Mouse (Mus musculus): ENCODE measurements around the gene Qrfpr.

DNA sequence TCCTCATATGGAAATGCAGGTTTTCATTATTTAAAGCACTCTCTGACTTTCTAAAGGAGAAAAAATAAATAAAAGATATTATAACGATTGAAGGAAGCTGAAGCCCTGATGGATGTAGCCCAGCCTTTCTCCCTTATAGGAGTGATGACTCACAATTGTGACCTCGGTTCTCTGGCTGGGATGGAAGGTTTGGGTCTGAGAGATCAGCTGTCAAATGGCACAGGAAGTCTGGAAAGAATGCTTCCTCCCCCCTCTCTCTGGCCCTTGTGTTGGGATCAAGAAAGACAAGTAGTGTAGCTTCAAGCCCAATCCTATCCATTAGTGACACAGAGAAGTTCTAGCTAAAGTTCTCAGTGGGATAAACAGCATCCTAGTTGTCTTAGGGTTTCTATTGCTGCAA is 7.8 kb upstream of the Qrfpr start:
- no peak for TF ChIP-seq POLR2A (IDR thresholded peaks at IDR 0.05; ENCODE audit: low read depth, low read length)
- TF ChIP-seq CTCF (conservative IDR thresholded peaks at IDR 0.05; ENCODE audit: insufficient read depth, insufficient read length, low read depth, low read length): no peak
